Mouse (Mus musculus) CH12.LX (cell line): Measurements from ENCODE around the gene Elavl2.

Experiments
- CTCF ChIP-seq, 2 experiments: IDR thresholded peaks in 1 of 2; conservative IDR thresholded peaks in 1 of 2; 2 replicates each; pipeline ENCODE4 v1.5.1; 2011 to 2012; ENCODE audit warnings: low read depth in 2 of 2, low read length in 2 of 2, improper control_type of control experiment in 1 of 2, inconsistent platforms in 1 of 2, mild to moderate bottlenecking in 1 of 2, moderate library complexity in 1 of 2
- EP300 ChIP-seq: IDR thresholded peaks from 2 replicates; pipeline ENCODE4 v1.6.1; 2011; ENCODE audit warnings: low read length, improper control_type of control experiment
- HCFC1 ChIP-seq: IDR thresholded peaks from 2 replicates; pipeline ENCODE4 v1.6.1; 2012; ENCODE audit warnings: low read depth, mild to moderate bottlenecking, inconsistent platforms, low read length, improper control_type of control experiment
- KAT2A ChIP-seq: IDR thresholded peaks from 2 replicates; pipeline ENCODE4 v1.6.1; 2012; ENCODE audit warnings: low read length, improper control_type of control experiment, inconsistent platforms; ENCODE audit not compliant: insufficient replicate concordance
- MEF2A ChIP-seq: IDR thresholded peaks from 2 replicates; pipeline ENCODE4 v1.6.1; 2014; ENCODE audit warnings: low read depth, mild to moderate bottlenecking, inconsistent platforms, low read length, improper control_type of control experiment, borderline replicate concordance
- NELFE ChIP-seq: IDR thresholded peaks from 2 replicates; pipeline ENCODE4 v1.6.1; 2011; ENCODE audit warnings: low read depth, low read length, improper control_type of control experiment
- POLR2A ChIP-seq: IDR thresholded peaks from 2 replicates; pipeline ENCODE4 v1.6.1; 2011; ENCODE audit warnings: low read depth, mild to moderate bottlenecking, improper control_type of control experiment, low read length
- POLR2AphosphoS2 ChIP-seq: IDR thresholded peaks from 2 replicates; pipeline ENCODE4 v1.6.1; 2011; ENCODE audit warnings: low read depth, low read length, improper control_type of control experiment
- SMC3 ChIP-seq: IDR thresholded peaks from 2 replicates; pipeline ENCODE4 v1.6.1; 2011; ENCODE audit warnings: low read depth, low read length, improper control_type of control experiment
- ZNF384 ChIP-seq: IDR thresholded peaks from 2 replicates; pipeline ENCODE4 v1.6.1; 2012; ENCODE audit warnings: low read depth, low read length, improper control_type of control experiment, inconsistent platforms

DNA sequence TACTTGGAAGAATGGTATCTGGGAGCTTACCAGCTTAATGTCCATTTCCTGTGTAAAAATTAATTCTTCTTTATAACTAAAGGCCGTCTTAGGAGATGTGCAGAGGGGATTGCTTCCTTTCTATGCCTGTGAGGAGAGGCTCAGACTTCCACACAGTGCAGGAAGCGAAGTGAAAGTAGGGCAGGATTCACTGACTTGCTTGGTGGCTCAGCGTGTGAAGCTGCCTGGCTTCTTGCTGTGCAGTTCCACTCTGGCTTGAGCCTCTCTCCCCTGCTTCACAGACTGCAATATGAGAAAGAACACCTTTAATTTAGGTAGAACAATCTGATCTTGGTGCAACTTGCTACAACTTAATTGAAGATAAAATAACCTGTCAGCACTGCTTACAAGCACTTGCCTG lies 172.2 kb downstream of the Elavl2 start:
- TF ChIP-seq NELFE (no peak), EP300 (no peak), SMC3 (no peak), MEF2A (no peak), POLR2AphosphoS2 (no peak), CTCF (conservative IDR thresholded peaks at IDR 0.05 in 1 of 2, IDR thresholded peaks at IDR 0.05 in 1 of 2; ENCODE audit: low read depth in 2 of 2, low read length in 2 of 2) (no peak), HCFC1 (no peak), KAT2A (no peak), POLR2A (no peak), ZNF384 (no peak)
